Mouse (Mus musculus) 3134 (cell line): Measurements from ENCODE around the gene Ppp1r35.

Experiments
- DNase-seq: peaks from one replicate; pipeline ENCODE4 v3.0.0-alpha.2; 2011; ENCODE audit warnings: low spot score; ENCODE audit not compliant: insufficient read length; ENCODE audit errors: extremely low read depth

Ppp1r35 gene

GRCm38 (mm10) chr5:137778635-137779034 lies at the start of gene Ppp1r35:
Gene Ppp1r35 (plus strand): TSS chr5:137778849.
- DNase-seq = peak; percentile 99

GRCm38 (mm10) chr5:137733638-137734288 lies 44.9 kb upstream of the Ppp1r35 start:
- DNase-seq = no peak

- DNase-seq = no peak
Measured at GRCm38 (mm10) chr5:137734289-137735061, 44.2 kb upstream of the Ppp1r35 start.

GRCm38 (mm10) chr5:137737400-137737940 lies 41.2 kb upstream of the Ppp1r35 start:
- no peak for DNase-seq

- DNase-seq = peak; percentile 74
Measured at GRCm38 (mm10) chr5:137738516-137738915, 40.1 kb upstream of the Ppp1r35 start.

GRCm38 (mm10) chr5:137739471-137739870 lies 39.2 kb upstream of the Ppp1r35 start:
- DNase-seq = no peak

GRCm38 (mm10) chr5:137740506-137740905 lies 38.1 kb upstream of the Ppp1r35 start:
- DNase-seq = no peak

- peak; percentile 89 for DNase-seq
Measured at GRCm38 (mm10) chr5:137741023-137741931, 37.4 kb upstream of the Ppp1r35 start, which contains the start of gene Nyap1. Gene Nyap1 (minus strand): TSS chr5:137741607.

- no peak for DNase-seq
Measured at GRCm38 (mm10) chr5:137742048-137742447, 36.6 kb upstream of the Ppp1r35 start.

GRCm38 (mm10) chr5:137742836-137743235 lies 35.8 kb upstream of the Ppp1r35 start:
- DNase-seq = no peak

- no peak for DNase-seq
Measured at GRCm38 (mm10) chr5:137744197-137744596, 34.5 kb upstream of the Ppp1r35 start.

GRCm38 (mm10) chr5:137745214-137746171 lies 33.2 kb upstream of the Ppp1r35 start, which contains the start of gene Tsc22d4:
Gene Tsc22d4 (plus strand): TSS chr5:137745730.
- peak; percentile 97 for DNase-seq

- DNase-seq = peak; percentile 79
Measured at GRCm38 (mm10) chr5:137746282-137746850, 32.3 kb upstream of the Ppp1r35 start.

- DNase-seq = no peak
Measured at GRCm38 (mm10) chr5:137746851-137747325, 31.8 kb upstream of the Ppp1r35 start.

- peak; percentile 44 for DNase-seq
Measured at GRCm38 (mm10) chr5:137747326-137747961, 31.2 kb upstream of the Ppp1r35 start.

- DNase-seq = no peak
Measured at GRCm38 (mm10) chr5:137748130-137748770, 30.4 kb upstream of the Ppp1r35 start.

- DNase-seq = no peak
Measured at GRCm38 (mm10) chr5:137749196-137749836, 29.3 kb upstream of the Ppp1r35 start.
